Mouse (Mus musculus) right cerebral cortex, postnatal 14 days (tissue): ENCODE measurements around the gene Syce3.
A peak's percentile ranks its signal among the peaks of the same experiment; 100 is the strongest.
"Not testable (repeated sequence)": the region's sequence is repeated elsewhere in the genome, so short reads cannot be mapped to it uniquely, and the experiment has no call there.

Experiments used
- DNase-seq: peaks from one replicate; pipeline ENCODE4 v3.0.0; 2022

The Syce3 gene

DNA sequence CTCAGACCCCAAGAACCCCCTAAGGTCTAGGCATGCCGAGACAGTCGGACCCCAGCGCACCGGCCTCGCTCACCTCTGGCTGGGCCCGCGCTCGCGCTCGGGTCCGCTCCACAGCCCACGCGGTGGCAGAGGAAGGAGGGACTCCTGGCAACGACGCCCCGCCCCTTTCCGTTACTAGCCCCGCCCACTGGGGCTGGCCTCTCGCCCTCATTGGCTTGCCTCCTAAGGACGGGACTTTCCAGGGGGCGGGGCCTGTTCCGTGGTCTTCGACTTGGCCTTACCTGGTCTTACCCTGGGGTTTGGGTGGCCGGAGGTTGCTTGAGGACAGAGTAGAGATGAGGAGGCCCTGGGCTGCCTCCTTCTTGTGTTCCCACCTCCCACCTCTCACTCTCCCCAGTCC lies at the start of gene Syce3:
Syce3 (minus strand) TSS at position 386 of the 400 bp plus-strand sequence.
- DNase-seq: no peak

- no peak for DNase-seq
These were observed 49.5 kb upstream of the Syce3 start for GRCm38 (mm10) chr15:89459821-89460220.

DNA sequence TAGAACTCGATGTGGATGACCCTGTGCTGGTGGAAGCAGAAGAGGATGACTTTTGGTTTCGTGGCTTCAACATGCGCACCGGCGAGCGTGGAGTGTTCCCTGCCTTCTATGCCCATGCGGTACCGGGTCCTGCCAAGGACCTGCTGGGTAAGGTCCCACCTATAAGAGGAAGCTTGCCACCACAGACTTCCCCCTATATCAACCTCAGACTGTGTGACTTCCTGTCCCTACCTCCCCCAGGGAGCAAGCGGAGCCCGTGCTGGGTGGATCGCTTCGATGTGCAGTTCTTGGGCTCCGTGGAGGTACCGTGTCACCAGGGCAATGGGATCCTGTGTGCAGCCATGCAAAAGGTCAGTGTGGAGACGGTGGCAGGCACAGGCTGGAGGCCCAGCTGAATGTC lies 48.6 kb upstream of the Syce3 start:
- no peak for DNase-seq

- DNase-seq: no peak
These were observed 45.3 kb upstream of the Syce3 start for GRCm38 (mm10) chr15:89455642-89456041.

DNA sequence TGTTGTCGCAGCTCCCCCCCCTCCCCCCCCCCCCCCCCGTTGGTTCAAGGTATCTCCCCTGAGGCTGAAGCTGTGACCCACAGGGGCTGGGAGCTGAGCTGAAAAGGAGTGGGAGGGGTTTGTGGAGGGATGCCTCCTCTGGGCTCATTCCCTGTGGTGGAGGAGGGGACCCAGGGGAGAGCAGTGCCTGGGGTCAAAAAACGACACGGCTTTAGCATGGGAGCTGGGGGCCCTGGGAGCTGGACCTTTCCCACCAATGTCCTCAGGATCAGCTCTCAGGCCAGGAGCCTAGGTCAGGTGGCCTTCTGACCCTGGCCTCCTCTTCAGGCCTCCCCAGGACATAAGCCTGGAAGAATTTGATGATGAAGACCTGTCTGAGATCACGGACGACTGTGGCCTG lies 44.6 kb upstream of the Syce3 start:
- DNase-seq: no peak

- DNase-seq: peak; percentile 68
These were observed 43.7 kb upstream of the Syce3 start, which contains the start of gene Mapk8ip2 for GRCm38 (mm10) chr15:89453865-89454478. Mapk8ip2 (plus strand) TSS chr15:89453913.

- DNase-seq: no peak
These were observed 42.9 kb upstream of the Syce3 start for GRCm38 (mm10) chr15:89452906-89453864.

DNA sequence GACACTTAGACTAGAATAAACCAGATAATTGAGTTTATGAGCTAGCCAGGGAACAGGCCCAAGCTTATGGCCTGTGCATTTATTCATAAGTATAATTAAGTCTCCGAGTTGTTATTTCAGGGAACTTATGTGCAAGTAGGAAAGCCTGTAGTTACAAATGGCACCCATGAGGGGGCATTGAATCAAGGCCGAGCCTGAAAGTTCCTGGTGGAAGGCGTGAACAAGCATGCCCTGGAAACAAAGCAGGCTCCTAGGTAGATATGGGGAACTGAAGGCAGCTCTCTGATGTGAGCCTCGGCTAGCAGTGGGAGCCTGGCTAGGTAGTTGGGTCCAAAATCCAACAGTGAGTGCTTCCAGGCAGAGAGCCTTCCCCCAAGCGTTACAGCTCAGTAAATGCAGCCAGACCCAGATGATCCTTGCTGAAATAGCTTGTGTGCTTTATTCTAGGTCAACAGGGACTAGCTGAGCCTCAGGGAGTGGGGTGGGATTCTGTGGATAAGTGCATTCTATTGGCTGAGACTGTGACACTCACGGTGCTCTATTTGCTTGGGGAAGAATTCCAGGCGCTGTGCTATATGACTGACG lies 32.3 kb upstream of the Syce3 start:
- no peak for DNase-seq

DNA sequence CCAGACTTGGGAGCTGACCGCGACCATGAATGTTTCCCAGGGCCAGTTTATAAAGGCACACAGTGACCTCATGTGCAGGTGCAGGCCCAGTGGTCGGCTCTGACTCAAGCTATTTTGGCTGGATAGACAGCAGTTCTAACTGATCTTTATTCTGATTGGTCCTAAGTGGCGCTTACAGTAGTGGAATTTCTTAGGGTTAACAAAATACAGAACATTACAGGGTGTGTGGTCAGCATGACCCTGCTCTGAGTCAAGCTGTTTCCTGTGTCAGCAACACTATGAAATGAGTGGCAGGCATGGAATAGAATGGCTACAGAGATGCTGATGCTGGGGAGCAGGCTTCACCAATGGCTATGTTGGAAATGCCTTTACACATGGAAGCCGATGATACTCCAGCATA lies 25.6 kb upstream of the Syce3 start:
- DNase-seq: no peak

- DNase-seq: no peak
These were observed 23.8 kb upstream of the Syce3 start for GRCm38 (mm10) chr15:89434136-89434535.

DNA sequence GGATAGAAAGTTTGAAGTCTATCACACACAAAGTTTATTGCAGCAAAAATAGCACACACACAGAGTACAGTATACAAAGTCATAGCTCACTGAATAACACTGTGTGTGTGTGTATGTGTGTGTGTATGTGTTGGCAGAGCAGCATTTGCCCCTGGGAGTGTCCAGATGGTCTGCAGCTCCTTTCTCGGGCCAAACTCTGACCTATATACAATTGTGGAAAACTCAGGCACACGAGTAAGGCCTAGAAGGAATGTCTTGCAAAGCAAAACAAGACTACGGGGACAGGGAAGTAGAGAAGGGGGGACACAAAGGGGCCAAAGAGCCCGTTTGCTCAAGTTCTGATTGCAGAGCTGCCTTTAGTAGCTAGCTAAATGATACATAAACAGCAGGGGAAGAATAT lies 22.6 kb upstream of the Syce3 start:
- DNase-seq: no peak

DNA sequence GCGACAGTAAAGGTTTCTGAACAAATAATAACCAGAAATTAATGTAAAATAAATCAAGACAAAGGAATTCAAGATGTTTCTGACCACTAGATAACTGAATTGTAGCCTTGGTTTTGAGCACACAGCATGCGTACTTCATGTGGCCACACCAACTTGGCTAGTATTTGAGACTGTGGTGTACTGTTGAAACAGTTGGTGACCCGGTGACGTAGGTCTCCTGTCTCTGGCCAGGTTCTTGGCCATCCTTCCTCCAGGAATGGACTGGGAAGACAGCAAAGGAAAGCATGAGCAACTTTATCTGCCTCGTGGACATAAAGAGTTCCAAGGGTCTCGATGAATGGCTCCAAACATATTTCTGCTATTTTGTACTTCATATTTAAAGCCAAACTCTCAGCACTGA lies 21.5 kb upstream of the Syce3 start:
- DNase-seq: no peak

- no peak for DNase-seq
These were observed 21.0 kb upstream of the Syce3 start for GRCm38 (mm10) chr15:89431271-89431670.

DNA sequence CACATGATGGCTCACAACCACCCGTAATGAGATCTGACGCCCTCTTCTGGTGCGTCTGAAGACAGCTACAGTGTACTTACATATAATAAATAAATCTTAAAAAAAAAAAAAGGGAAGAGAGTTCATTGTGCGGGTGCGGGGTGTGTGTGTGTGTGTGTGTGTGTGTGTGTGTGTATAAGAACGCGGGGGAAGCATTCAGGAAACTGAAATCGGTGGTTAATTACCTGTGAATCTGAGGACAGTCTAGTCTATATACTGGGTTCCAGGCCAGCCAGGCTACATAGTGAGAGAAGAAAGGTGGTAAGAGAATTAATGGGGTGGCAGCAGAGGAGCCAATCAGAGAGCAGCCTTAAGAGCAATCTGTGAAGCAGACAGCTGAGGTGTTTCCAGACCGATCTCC lies 20.5 kb upstream of the Syce3 start:
- not testable (repeated sequence) for DNase-seq

DNA sequence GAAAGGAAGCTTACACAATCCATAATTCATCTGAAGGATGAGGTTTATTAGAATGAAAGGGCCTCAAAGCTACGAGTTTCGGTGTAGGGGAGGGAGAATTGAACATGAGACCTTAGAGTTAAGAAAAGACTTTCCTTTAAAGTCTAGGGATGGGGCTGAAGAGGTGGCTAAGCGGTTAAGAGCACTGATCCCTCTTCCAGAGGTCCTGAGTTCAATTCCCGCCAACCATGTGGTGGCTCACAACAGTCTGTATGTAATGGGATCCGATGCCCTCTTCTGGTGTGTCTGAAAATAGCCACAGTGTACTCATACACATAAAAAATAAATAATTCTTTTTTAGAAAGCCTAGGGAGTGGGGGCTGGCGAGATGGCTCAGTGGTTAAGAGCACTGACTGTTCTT lies 20.0 kb upstream of the Syce3 start:
- DNase-seq: no peak

GRCm38 (mm10) chr15:89429352-89430221 lies 19.3 kb upstream of the Syce3 start, which contains the start of the genes C730034F03Rik, Gm44502 and Chkb:
C730034F03Rik (plus strand) TSS chr15:89429589.
Gm44502 (minus strand) TSS chr15:89429696.
Chkb (minus strand) TSS chr15:89429908.
- DNase-seq: peak; percentile 93

- no peak for DNase-seq
These were observed 18.6 kb upstream of the Syce3 start for GRCm38 (mm10) chr15:89428821-89429351.

GRCm38 (mm10) chr15:89428136-89428790 lies 18.0 kb upstream of the Syce3 start:
- DNase-seq: no peak

GRCm38 (mm10) chr15:89426716-89427115 lies 16.4 kb upstream of the Syce3 start:
- DNase-seq: no peak

DNA sequence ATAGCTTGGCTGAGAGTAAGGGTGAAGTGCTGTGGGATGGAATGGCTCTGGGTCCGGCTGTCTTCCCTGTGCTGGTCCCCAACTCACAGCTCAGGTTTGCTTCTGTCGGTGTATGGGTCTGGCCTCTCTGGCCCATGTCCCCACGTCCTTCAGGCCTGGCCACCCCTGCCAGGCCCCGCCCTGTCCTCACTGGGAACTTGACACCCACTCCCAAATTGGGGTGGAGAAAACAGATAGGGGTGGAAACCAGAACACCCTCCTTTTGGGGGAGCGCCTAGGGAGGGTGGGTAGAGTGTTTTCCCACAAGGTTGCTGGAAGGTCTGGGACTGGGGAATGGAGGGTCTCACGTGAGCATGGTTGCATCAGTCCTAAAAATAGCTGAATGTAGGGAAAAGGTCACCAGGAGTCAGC lies 15.4 kb upstream of the Syce3 start, which contains the start of gene Cpt1b:
Cpt1b (minus strand) TSS at position 153 of the 411 bp plus-strand sequence.
- no peak for DNase-seq

GRCm38 (mm10) chr15:89424621-89425020 lies 14.3 kb upstream of the Syce3 start:
- DNase-seq: no peak

GRCm38 (mm10) chr15:89421938-89422337 lies 11.6 kb upstream of the Syce3 start:
- DNase-seq: no peak
